Comparison of ENCODE assay signal across 23 mouse cellular contexts in the genomic region with DNA sequence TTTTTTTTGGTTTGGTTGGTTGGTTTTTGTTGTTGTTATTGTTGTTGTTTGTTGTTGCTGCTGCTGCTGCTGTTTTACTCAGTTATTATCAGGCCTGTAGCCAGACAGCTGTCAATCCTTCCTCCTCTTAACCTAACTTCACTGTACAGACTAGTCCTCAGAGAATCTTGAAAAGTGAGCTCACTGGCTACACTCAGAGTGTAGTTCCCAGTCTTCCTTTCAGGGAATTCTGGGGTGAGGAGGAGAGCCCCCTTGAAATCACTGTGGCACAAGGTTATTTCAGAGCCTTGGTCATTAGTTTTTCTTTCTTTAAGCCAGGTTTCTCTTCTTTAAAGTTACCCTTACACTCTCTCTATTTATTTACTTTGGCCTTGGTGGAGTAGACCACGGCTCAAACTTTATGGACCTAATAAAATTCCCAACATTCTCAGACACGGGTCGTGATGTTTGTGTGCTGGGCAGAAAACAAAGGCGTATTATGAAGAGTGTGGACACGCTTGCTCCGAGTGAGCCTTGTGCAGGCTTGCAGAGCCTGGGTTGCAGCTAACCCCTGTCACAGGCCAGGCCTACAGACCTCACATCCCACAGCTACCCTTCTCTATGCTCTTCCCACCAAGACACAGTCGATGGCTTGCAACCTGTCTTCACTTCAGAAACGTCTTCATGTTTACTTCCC.
A peak's percentile ranks its signal among the peaks of the same experiment; 100 is the strongest.
DNase-seq lines count a peak whose midpoint lies in the region; ATAC-seq and TF ChIP-seq lines count a peak whose summit lies in the region.
"Had no signal": no experiment of that assay in that cellular context is flagged by ENCODE, and none has a peak within 500 bp of the region (broad histone marks: within the 10 kb centered on the region; RNA-seq: fewer than 3 reads in every experiment).

No protein-coding gene starts in this region.

- H3K36me3 ChIP-seq in kidney, embryonic 15.5 days = no peaks in the 10 kb centered on the region
- H3K36me3 ChIP-seq in limb, embryonic 13.5 days = no peaks in the 10 kb centered on the region
- no peaks in the 10 kb centered on the region for H3K36me3 ChIP-seq in midbrain, postnatal 0 days (ENCODE audit: insufficient read depth, low read length)
- H3K36me3 ChIP-seq: G1E; hindbrain, embryonic 12.5 days; liver, embryonic 13.5 days; midbrain, embryonic 10.5 days; neural tube, embryonic 12.5 days had no signal

- peak; percentile 76 for DNase-seq in heart, adult 11 months
- no peak for DNase-seq in heart, adult 18-20 months
- DNase-seq in kidney, adult 11 months = no peak
- DNase-seq in forelimb bud, embryonic 11.5 days (ENCODE audit: low read depth, low spot score) = peak; percentile 66
- DNase-seq in liver = no peak
- no peak for DNase-seq in midbrain, postnatal 0 days (ENCODE audit: low spot score)
- DNase-seq: adrenal gland, postnatal 25 days; cerebellum, adult 11 months; cerebellum, postnatal 14 days; heart, postnatal 10 days; layer of hippocampus, postnatal 36 days; liver, embryonic 13.5 days; lung, embryonic 14.5 days; lung, postnatal 4 days; right cerebral cortex, adult 18-20 months had no signal

- H3K27ac ChIP-seq in kidney, embryonic 15.5 days = peak overlapping the region; percentile 7; the same call in 1 of the 2 replicates
- H3K27ac ChIP-seq in limb, embryonic 13.5 days = peak overlapping the region; percentile 72
- H3K27ac ChIP-seq in midbrain, postnatal 0 days (ENCODE audit: low read depth, low read length) = no peak overlapping the region
- H3K27ac ChIP-seq: hindbrain, embryonic 12.5 days; liver, embryonic 13.5 days; midbrain, embryonic 10.5 days; neural tube, embryonic 12.5 days; stomach, postnatal 0 days had no signal

- H3K9me3 ChIP-seq in kidney, embryonic 15.5 days (replicated peaks) = no peaks in the 10 kb centered on the region
- no peaks in the 10 kb centered on the region for H3K9me3 ChIP-seq in limb, embryonic 13.5 days
- H3K9me3 ChIP-seq in midbrain, postnatal 0 days (ENCODE audit: low read length) = no peaks in the 10 kb centered on the region
- H3K9me3 ChIP-seq: G1E; hindbrain, embryonic 12.5 days; liver, embryonic 13.5 days; midbrain, embryonic 10.5 days; neural tube, embryonic 12.5 days had no signal

- no peak overlapping the region for H3K9ac ChIP-seq in kidney, embryonic 15.5 days
- no peak overlapping the region for H3K9ac ChIP-seq in limb, embryonic 13.5 days
- H3K9ac ChIP-seq in midbrain, postnatal 0 days (replicated peaks; ENCODE audit: low read length, poor library complexity, severe bottlenecking) = no peak overlapping the region
- H3K9ac ChIP-seq: hindbrain, embryonic 12.5 days; liver, embryonic 13.5 days; lung, embryonic 14.5 days; neural tube, embryonic 12.5 days had no signal

- ATAC-seq in kidney, embryonic 15.5 days (replicated peaks; ENCODE audit: low FRiP score) = peak; percentile 86
- peak; percentile 88 for ATAC-seq in limb, embryonic 13.5 days (ENCODE audit: low FRiP score, low read depth)
- ATAC-seq in midbrain, postnatal 0 days (ENCODE audit: low FRiP score) = no peak
- ATAC-seq: forebrain, embryonic 14.5 days had no signal

- H3K4me3 ChIP-seq in kidney, embryonic 15.5 days (replicated peaks) = no peak overlapping the region
- H3K4me3 ChIP-seq in limb, embryonic 13.5 days = no peak overlapping the region
- H3K4me3 ChIP-seq in midbrain, postnatal 0 days (ENCODE audit: low read depth, low read length) = no peak overlapping the region
- H3K4me3 ChIP-seq: hindbrain, embryonic 12.5 days; liver, embryonic 13.5 days; midbrain, embryonic 10.5 days; neural tube, embryonic 12.5 days had no signal

- H3K27me3 ChIP-seq in kidney, embryonic 15.5 days = no peaks in the 10 kb centered on the region
- H3K27me3 ChIP-seq in limb, embryonic 13.5 days = no peaks in the 10 kb centered on the region
- no peaks in the 10 kb centered on the region for H3K27me3 ChIP-seq in midbrain, postnatal 0 days (ENCODE audit: insufficient read depth, low read length)
- H3K27me3 ChIP-seq: hindbrain, embryonic 12.5 days; liver, embryonic 13.5 days; neural tube, embryonic 12.5 days had no signal

- 26% methylated on average over 8 of the region's 8 CpGs for WGBS in kidney, embryonic 15.5 days
- 14% methylated on average over 8 of the region's 8 CpGs for WGBS in limb, embryonic 13.5 days
- 76% methylated on average over 8 of the region's 8 CpGs for WGBS in midbrain, postnatal 0 days

- peaks cover 10% of the 10 kb centered on the region; the same call in 1 of the 2 replicates for H3K4me1 ChIP-seq in kidney, embryonic 15.5 days
- H3K4me1 ChIP-seq in limb, embryonic 13.5 days = peaks cover 27% of the 10 kb centered on the region
- no peaks in the 10 kb centered on the region for H3K4me1 ChIP-seq in midbrain, postnatal 0 days (ENCODE audit: insufficient read depth, low read length)
- H3K4me1 ChIP-seq: hindbrain, embryonic 12.5 days; liver, embryonic 13.5 days; neural tube, embryonic 12.5 days had no signal

- no peak for TF ChIP-seq CTCF in midbrain, postnatal 0 days (IDR thresholded peaks at IDR 0.05)

- no peak overlapping the region for H3K4me2 ChIP-seq in kidney, embryonic 15.5 days
- H3K4me2 ChIP-seq in limb, embryonic 13.5 days (replicated peaks) = no peak overlapping the region
- no peak overlapping the region for H3K4me2 ChIP-seq in midbrain, postnatal 0 days (ENCODE audit: low read depth, low read length, poor library complexity, severe bottlenecking)
- H3K4me2 ChIP-seq: hindbrain, embryonic 12.5 days; liver, embryonic 13.5 days; lung, embryonic 14.5 days; neural tube, embryonic 12.5 days had no signal

Comparison
In these comparisons a context has a peak if more than half of its experiments do, and no peak if none do; other contexts are left out.
1. DNase-seq: peak in heart, adult 11 months (single experiment) and forelimb bud, embryonic 11.5 days (single experiment); none in heart, adult 18-20 months (0 of 2), kidney, adult 11 months (single experiment), liver (single experiment) and midbrain, postnatal 0 days (single experiment).